Mouse (Mus musculus) adrenal gland (tissue): ENCODE results near the gene Nme9.

Experiments
- intact Hi-C: fragments of 180-260 bp; cut with DNase I; formaldehyde crosslinking; loops from one replicate; pipeline ENCODE4 v1.15.1; 2025

Gene Nme9

GRCm38 (mm10) chr9:99436182-99437030, 14.9 kb upstream of the Nme9 start:
- intact Hi-C loops: loop anchor here (5.0 kb wide), 1 partner anchor 44 kb away; no protein-coding TSS in a partner anchor

GRCm38 (mm10) chr9:99437031-99437764, 14.1 kb upstream of the Nme9 start, which contains the start of gene Mras:
Mras (minus strand) TSS chr9:99437381.
- intact Hi-C loops: loop anchor here (5.0 kb wide), 1 partner anchor 45 kb away; no protein-coding TSS in a partner anchor

- intact Hi-C loops: loop anchor here (5.0 kb wide), 1 partner anchor 46 kb away; no protein-coding TSS in a partner anchor
Observed at GRCm38 (mm10) chr9:99437781-99438565, 13.3 kb upstream of the Nme9 start.

- intact Hi-C loops: loop anchor here (5.0 kb wide), 1 partner anchor 47 kb away; no protein-coding TSS in a partner anchor
Observed at GRCm38 (mm10) chr9:99439064-99439463, 12.2 kb upstream of the Nme9 start.

- intact Hi-C loops: loop anchor here (10.0 kb wide), 1 partner anchor 196 kb away; the partner anchor contains the start of gene Cep70
Observed at GRCm38 (mm10) chr9:99440941-99441340, 10.3 kb upstream of the Nme9 start.

GRCm38 (mm10) chr9:99441647-99442433, 9.4 kb upstream of the Nme9 start:
- intact Hi-C loops: loop anchor here (10.0 kb wide), 1 partner anchor 197 kb away; the partner anchor contains the start of gene Cep70

GRCm38 (mm10) chr9:99444590-99445178, 6.6 kb upstream of the Nme9 start:
- intact Hi-C loops: loop anchor here (10.0 kb wide), 1 partner anchor 200 kb away; the partner anchor contains the start of gene Cep70

- intact Hi-C loops: loop anchor here (10.0 kb wide), 1 partner anchor 201 kb away; the partner anchor contains the start of gene Cep70
Observed at GRCm38 (mm10) chr9:99446259-99446658, 5.0 kb upstream of the Nme9 start.

- intact Hi-C loops: loop anchor here (10.0 kb wide), 1 partner anchor 203 kb away; the partner anchor contains the start of gene Cep70
Observed at GRCm38 (mm10) chr9:99447323-99447722, 4.0 kb upstream of the Nme9 start.

- intact Hi-C loops: loop anchor here (5.0 to 10.0 kb wide), 3 partner anchors 73 to 388 kb away; partner anchors contain the start of gene Cep70
Observed at GRCm38 (mm10) chr9:99449886-99450647, 1.2 kb upstream of the Nme9 start.

- intact Hi-C loops: loop anchor here (5.0 kb wide), 2 partner anchors 77 to 392 kb away; no protein-coding TSS in a partner anchor
Observed at GRCm38 (mm10) chr9:99454211-99454610, 2.9 kb downstream of the Nme9 start.

GRCm38 (mm10) chr9:99458529-99459208, 7.4 kb downstream of the Nme9 start:
- intact Hi-C loops: loop anchor here (2.0 to 5.0 kb wide), 2 partner anchors 120 to 204 kb away; no protein-coding TSS in a partner anchor

- intact Hi-C loops: loop anchor here (2.0 to 5.0 kb wide), 2 partner anchors 119 to 203 kb away; no protein-coding TSS in a partner anchor
Observed at GRCm38 (mm10) chr9:99459730-99460129, 8.5 kb downstream of the Nme9 start.

GRCm38 (mm10) chr9:99464876-99465275, 13.6 kb downstream of the Nme9 start:
- intact Hi-C loops: loop anchor here (5.0 kb wide), 1 partner anchor 57 kb away; no protein-coding TSS in a partner anchor

- intact Hi-C loops: loop anchor here (5.0 kb wide), 1 partner anchor 54 kb away; no protein-coding TSS in a partner anchor
Observed at GRCm38 (mm10) chr9:99468572-99468971, 17.3 kb downstream of the Nme9 start.

GRCm38 (mm10) chr9:99469681-99470273, 18.5 kb downstream of the Nme9 start:
- intact Hi-C loops: loop anchor here (5.0 kb wide), 2 partner anchors 38 to 53 kb away; no protein-coding TSS in a partner anchor
